Mouse (Mus musculus) CD8-positive naive resting alpha-beta T cell, adult 2 months (primary cell): ENCODE measurements around the gene Fndc3b.
"Not testable (repeated sequence)": the region's sequence is repeated elsewhere in the genome, so short reads cannot be mapped to it uniquely, and the experiment has no call there.

Source experiments
- DNase-seq, 2 experiments: peaks; one replicate each; pipeline ENCODE4 v3.0.0; 2022; ENCODE audit warnings: low read depth in 2 of 2, low spot score in 2 of 2

Gene Fndc3b

DNA sequence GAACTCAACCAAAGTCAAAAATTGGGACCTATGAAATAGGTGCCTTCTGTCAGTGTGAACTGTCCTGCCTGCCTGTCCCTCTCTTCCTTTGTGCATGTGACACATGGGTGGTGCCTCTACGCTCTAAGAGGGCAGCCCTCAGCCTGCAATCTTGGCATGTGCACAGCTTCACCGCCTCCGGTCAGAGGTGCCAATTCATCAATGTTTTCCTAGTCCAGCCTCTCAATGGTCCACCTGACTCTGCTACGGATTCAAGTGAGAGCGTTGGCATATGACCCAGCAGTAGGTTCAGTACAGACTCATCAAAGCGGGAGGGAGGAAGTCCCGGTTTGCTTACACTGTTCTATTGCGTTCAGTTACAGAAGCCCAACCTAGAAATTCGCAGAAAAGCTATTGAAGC lies 192.2 kb downstream of the Fndc3b start:
- no peak for DNase-seq

DNA sequence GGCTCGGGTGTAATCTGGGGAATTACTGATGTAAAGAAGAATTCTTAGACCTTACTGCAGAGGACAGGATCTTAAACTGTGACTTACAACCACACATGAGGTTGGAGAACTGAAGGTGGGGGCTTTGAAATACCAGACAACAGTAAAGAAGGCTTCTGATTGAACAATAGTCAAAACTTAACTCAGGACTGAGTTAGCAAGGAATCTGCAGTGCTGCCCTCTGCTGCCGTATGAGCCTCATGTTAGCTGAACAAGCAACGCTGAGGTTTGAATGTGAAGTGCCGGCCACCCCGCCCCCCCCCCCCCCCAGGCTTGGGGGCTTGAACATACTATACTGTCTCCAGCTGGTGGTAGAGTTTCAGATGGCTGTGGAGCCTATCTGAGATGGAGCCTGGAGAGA lies 194.6 kb downstream of the Fndc3b start:
- no peak for DNase-seq

DNA sequence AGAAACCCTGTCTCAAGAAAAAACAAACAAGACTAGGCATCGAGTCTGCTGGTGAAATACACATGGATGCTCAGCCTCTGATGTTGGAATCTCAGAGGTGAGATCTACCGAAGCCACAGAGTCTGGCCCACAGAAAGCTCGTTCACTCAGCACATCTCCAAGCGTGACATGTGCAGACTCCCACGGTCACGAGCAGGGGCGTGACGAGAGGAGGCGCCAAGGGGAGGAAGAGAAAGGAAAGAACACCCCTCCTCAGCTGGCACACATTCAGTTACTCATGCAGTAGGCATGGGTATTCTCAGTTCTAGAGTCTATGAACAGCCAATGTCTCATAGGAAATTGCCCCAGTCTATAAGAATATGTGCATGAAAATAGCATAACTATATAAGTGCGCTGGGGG lies 199.3 kb downstream of the Fndc3b start:
- DNase-seq, result no peak

DNA sequence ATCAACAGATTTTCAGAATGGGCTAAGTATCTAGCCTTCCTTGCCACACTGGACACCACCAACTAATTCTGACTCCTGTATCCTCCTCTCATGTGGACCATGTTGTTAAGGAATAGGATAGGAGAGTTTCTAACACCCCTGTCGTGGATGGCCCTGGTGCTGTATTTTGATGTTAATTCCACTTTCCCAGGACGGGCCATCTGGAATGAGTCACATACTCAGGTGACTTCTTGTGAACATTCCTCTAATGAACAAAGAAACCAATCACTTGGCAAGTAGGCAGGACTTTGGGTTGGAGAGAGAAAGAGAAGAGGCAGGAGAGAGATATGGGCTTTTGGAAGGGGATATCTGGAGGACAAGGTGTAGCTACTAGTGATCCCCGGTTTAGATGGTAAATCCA lies 204.2 kb downstream of the Fndc3b start:
- no peak for DNase-seq

DNA sequence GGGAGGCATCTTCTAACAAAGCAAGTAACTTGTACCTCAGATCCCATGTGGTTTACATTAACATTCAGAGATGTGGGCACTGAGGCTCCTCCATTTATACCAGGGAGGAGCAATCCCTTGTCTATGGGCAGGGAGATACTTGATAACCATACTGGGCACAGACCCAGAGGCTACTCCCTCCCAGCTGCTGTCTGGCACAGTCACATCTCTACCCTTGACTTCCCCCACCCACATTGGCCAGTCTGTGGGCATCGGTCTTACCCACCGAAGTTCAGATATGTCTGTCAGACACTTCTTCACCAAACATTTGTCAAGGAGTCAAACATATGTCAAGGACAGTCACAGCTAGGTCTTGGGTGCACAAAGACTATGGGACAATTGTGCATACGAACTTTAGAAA lies 205.5 kb downstream of the Fndc3b start:
- DNase-seq, result no peak

DNA sequence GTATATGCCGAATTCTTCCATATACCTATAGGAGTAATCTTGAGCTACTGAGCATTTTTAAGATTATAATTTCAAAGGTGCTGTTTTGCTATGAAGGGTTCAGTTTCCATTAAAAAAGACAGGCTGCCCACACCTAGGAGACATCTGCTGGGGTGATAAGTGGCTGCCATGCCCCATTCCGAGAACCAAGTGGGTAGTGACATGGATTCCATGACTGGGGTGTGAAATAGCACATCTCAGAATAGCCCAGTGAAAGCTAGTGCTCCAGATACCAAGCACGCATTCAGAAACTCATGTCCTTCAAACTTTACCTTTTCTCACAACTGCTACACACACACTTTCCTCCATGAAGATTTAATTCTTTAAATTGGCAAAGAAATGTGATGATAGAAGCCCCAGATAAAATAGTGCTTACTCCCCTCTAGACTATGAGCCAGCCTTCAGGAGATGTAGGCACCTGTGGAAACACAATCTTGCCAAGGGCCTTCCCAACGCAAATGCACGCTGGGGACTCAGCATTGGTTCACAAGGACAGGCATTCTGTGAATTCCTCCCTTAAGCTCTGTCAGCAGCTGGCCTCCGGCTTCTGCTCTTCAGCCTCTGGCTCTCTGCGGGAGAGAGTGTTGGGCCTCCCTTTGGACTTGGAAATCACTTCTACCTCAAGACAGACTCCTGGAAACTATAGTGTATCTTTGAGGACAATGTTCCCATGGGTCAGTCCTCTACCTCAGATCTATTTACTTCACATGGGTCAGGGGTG lies 207.6 kb downstream of the Fndc3b start:
- DNase-seq, result no peak

DNA sequence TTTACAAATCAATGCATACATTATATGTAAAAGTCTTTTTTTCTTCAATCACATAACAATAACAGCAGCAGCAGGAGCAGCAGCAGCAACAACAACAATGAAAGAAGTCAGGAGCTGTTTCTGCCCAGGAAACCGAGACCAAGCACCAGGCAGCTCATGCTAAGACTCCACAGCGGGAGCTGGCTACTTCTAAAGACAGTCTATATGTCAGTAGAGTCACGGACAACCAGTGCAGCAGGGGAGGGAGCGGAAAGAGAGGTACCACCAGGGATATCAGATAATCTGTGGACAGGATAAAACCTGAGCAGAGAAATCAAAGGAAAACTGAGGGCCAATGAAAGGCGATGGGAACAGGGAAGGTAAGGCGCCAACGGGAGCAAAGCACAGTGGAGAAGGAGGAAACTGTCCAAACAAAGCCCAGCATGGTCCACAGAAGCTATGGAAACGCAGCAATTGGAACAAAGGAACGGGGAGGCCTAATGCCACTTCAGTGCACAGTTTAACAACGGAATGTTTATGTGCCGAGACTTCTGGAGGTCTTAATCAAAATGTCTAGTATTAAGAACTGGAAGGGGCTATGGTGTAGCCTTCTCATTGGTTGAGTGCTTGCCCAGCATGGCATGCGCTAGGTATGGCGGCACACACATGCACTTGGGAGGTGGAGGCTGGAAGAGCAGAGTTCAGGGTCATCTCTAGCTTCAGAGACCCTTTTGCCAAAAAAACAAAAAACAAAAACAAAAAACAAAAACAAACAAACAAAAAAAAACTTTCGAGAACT lies 215.6 kb downstream of the Fndc3b start:
- no peak for DNase-seq

DNA sequence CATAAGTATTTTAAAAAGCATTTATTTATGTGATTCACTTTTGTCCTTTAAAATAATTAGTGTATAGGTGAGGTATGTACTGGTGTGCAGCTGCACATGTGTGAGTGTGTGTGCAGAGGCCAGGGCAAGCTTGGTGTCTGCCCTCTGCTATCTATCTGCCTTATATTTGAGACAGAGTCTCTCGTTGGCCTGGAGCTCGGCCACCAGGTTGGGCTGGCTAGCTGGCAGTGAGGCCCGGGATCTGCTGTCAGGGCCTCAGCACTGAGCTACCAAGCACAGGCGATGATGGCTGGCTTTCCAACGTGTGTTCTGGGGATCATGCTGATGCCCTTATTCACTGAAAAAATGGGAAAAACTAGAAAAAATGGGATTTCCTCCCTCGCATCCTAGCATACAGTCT lies 216.4 kb downstream of the Fndc3b start:
- no peak for DNase-seq

DNA sequence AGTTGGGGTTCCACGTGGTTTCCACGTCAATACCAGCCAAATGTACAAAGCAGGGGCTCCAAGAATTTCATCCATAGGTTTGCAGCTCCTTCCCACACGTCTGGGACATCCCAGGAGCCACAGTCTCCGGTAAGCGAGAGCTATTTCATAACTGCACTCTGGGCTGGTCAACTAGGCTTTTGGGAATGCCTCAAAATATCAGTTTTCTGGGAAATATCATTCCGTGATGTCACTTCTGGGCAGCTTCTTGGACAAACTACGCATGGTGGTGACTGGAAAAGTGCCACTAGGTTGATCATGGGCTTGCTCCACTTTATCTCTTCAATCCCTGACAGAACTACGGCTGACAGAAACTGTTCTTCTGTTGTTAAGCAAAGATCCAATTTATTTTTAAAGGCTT lies 217.0 kb downstream of the Fndc3b start:
- DNase-seq, result no peak

DNA sequence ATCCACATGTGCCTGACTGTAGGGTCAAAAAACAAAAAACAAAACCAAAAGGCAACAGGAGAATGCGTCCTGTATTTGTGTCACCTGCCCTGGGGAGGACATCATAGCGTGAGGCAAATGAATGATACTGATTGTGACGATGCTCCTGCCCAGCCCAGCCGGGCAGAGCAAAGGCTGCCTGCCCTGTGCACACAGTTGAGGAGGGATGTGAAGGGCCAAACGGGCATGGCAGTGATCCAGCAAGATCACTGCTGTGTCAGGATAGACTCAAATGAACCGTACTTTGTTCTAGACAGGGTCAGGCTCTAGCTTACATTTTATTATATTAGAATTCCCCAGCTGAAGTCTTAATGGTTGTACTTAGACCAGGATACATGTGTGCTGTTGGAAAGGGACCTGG lies 219.3 kb downstream of the Fndc3b start:
- DNase-seq, result no peak

DNA sequence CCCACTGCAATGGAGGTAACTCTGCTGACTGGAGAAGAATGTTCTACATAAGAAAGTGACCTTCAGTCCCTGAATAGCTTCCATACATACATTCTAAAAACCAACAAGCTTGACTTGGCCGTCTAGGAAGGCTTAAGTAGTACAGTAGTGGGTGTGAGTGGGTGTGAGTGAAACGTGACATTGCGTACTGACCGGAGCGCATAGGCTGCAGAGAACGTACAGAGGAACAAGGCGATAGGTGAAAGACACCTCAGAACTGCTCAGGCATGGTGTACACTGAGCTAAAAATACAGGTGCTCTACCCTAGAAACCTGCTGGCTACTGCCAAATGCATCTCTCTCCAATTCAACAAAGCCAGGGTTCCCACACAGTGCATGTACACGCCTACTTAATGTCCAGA lies 219.7 kb downstream of the Fndc3b start:
- no peak for DNase-seq

DNA sequence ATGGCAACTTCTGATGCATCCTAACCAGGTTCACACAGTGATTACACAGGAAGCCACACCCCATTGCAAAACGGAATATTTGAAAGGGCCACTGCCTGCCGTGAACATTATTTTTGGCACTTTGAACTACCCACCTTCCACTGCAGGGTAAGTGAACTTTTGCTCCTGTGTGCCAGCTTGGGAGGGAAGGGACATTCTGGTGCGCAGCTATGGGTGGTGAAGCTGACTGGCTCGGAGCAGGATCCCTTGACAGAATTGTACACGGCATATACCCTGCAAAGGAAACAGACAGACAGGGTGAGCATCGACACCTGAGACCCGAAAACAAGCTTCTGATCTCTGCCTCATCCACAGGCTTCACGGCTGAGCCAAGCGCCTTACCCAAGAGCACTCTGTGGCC lies 220.2 kb downstream of the Fndc3b start:
- DNase-seq, result no peak

DNA sequence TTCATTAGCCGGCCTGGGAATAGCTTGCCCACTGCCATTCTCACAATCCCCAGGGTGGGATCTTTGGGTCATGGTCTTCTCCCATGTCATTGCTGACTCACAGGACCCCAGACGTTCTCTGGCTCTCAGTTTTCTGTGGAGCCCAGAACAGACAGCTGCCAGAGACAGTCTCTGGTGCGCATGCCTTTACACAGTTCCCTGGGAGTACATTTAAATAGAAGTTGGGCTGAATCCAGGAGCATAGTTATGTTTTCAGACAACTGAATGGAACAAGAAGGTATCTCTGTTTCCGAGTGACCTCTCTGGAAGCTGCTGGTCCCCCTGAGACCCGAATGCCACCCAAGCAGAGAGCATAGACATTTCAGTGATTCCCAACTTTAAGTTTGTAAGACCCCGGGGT lies 221.6 kb downstream of the Fndc3b start:
- no peak for DNase-seq

DNA sequence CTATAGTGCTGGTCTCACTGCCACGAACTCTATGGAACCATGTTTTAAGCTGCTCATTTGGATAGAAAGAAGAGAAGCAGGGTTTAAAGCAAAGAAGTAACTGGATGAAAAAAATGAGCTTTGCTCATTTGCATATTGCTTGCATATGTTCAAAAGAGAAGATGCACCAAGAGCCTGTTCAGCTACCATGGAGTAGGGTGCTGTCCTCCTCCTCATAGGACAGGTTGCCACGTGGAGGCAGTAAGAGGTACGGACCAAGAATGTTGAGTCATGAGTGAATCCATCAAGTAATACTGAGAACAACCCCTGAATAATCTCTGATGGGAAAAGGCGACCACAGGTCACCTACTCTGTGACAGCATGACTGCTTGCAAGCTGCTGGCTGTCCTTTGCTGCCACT lies 226.0 kb downstream of the Fndc3b start:
- no peak for DNase-seq

DNA sequence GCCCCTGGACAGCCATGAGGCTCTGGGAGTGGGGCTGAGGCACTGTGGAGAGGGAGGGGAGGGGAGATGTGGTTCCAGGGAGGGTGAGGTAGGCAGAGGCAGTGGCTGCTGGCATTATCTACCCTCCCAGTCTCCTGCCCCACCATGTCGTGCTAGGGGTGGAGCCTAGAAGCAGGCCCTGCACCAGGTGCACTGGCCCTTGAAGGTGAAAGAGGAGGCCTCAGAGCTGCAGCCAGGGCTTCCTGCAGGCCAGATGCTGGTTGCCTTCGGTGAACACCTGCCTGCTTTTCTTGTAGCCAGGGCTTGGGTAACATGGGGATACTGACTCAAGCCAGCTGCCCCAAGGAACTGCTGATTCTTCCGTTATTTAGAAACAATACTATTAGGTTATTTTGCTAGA lies 226.4 kb downstream of the Fndc3b start:
- DNase-seq, result no peak

DNA sequence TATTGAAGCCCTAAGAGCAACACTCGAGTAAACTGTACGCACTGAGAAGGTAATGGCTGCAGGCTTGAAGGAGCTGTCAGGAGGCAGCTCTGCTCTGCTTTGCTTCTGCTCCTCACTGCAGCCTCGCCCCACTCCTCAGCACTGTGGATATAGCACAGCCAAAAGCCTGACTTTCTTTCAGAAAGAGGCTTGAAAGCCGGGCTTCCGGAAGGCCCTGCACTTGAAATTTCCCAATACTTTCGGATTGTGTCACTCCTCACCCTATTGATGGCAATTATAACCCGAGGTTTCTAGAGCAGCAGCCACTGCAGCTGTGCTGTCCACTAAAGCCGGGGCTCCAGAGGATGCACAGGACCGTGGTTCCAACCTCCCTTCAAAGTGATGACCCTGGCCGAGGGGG lies 227.3 kb downstream of the Fndc3b start:
- no peak for DNase-seq

DNA sequence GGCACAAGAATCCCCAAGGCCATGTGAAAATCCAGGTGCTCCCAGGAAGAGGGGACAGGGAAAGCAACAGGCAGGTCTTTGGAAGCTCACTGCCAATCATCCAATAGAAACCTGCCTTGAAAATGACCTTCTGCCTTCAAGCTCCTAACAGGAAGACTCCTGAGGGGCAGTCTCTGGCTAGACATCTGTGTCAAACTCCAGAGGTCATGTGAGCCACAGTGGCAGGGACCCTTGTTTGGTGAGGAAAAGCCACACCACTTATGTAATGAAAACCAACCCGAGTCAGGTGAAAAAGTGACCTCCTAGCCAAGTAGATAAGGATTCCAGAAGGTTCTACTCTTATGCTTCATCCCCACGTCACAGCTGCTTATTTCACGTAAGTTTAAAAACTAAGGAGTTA lies 227.8 kb downstream of the Fndc3b start:
- DNase-seq, result no peak

DNA sequence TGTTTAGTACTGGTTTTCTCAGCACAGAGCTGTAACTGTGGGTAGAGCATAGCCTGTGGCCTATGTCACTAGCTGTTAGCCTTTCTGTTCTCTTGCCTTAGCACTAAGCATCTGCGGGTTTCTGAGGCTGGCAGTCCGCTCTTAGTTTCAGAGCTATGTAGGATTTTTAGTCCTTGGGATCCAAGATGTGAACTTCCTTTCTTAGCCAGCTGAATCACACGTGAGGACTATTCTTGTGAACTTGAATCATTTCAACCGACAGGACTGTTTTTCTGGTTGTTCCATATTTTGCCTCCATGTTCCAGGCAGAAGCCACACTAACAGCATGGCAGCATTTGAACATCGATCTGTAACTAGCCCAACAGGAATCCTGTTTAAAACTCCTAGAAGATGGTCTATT lies 229.4 kb downstream of the Fndc3b start:
- DNase-seq, result no peak

DNA sequence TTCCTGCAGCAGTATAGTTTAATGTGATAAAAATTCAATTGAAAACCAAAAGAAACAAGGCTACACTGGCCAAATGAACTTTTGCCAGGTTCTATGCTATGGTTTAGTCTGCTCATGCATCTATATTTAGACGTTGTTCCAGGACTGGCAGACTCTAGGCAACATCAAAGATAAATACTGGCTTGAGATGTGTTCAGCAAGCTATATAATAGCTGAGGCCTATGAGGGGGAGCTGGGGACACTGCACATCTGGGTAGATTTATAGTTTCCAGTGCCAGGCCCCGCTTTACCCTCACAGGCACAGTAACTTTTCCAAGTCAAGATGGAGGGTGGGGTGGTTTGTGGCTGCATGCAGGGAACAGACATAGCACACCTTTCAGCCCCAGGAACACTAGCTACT lies 231.7 kb downstream of the Fndc3b start:
- DNase-seq, result no peak

DNA sequence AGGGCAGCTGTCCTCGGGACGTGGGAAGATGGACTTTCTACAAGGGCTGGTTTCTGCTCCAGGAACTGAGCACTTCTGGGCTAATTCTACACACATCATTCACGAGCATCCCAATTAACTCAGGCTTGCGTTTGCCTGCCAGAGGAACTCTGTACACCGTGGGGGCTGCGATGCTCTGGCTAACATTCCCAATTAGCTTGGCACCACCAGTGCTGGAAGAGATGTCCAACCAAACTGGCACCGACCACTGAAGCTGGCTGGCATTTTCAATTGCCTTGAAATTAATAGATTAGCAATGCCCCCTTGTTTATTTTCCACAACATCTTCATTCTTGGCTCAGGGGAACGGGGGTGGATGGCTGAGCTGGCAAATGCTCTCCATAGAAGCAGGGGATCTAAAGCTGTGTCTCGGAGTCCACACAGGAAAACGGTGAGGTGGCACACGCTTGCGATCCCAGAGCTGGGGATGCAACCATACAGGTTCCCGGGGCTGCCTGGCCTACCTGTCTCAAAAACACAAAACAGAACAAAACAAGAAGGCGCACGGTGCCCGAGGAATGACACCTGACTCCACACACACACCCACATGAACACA lies 232.4 kb downstream of the Fndc3b start:
- no peak for DNase-seq

DNA sequence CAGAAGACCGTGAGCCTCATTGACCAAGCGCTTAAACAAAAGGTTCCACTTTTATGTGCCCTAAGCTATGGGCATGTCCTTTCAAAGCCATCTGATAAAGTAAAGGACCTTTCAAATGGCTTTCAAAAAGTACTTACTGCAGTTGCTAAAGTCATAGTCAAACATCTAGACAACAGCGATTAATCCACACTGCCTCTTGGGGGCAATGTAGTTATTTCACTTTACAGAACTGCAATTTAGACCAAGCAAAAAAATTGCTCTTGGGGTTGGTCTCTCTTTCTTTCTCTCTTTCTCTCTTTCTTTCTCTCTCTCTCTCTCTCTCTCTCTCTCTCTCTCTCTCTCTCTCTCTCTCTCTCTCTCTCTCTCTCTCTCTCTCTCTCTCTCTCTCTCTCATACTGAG lies 233.4 kb downstream of the Fndc3b start:
- not testable (repeated sequence) for DNase-seq

DNA sequence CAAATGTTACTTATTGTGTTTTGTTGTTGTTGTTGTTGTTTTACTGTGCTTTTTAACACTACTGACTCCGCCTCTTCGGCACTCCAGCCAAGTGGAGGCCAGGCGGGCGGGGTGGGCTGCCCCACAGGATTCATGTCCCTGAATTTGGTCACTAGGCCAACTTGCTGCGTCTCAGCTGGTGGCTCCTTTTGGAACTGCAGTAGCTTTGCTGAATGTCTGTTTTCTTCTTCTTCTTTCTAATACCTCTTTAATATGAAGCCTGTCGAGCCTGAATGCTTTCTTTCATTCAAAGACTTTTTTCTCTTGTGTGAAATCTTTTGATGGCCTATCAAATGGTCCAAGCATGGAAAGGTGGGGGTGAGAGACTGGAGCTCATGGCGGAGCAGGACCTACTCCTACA lies 235.2 kb downstream of the Fndc3b start:
- no peak for DNase-seq
